In the genomic region with DNA sequence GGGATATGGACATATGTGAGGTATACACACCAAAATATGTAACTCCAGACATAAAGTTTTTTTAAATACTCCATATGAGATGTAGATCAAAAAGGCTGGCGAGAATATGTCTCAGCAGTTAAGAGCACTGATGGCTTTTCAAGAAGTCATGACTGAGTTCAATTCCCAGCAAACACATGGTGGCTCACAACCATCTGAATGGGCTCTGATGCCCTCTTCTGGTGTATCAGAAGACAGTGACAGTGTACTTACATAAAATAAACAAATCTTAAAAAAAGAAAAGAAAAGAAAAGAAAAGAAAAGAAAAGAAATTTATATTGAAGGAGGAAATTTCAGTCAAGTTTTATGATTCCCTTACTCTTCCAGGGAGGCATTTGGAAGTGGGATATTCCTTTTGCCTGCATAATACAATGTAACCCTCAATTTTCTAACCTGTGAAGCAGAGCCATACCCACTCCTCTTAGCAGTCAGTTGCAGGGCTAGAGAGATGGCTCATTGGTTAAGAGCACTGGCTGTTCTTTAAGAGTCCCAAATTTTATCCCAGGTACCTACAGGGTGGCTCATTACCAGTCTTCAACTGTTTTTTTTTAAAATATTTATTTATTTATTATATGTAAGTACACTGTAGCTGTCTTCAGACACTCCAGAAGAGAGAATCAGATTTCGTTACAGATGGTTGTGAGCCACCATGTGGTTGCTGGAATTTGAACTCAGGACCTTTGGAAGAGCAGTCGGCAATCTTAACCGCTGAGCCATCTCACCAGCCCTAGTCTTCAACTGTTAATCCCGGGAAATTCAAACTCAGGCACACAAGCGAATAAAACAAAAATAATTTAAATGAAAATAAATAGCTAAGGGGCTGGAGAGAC, we compare ENCODE assay signal across 8 mouse cellular contexts. TPM values are rescaled to one million over a fixed set of nuclear protein-coding genes. Genes with fewer than 3 reads are reported as not detected.
A peak's percentile ranks its signal among the peaks of the same experiment; 100 is the strongest.
DNase-seq lines count a peak whose midpoint lies in the region; ATAC-seq and TF ChIP-seq lines count a peak whose summit lies in the region.

No protein-coding gene starts in this region.

- H3K9me3 ChIP-seq in kidney, postnatal 0 days (replicated peaks; ENCODE audit: low read length): no peaks in the 10 kb centered on the region
- no peaks in the 10 kb centered on the region for H3K9me3 ChIP-seq in hindbrain, embryonic 10.5 days

- POLR2A ChIA-PET in Patski (lab: Charles Lee): interaction anchor here (0.6 to 1.2 kb wide), 3 partner anchors 18 to 245 kb away, joined by 3 to 4 read pairs (median 3); no protein-coding TSS in a partner anchor

- H3K27me3 ChIP-seq in kidney, postnatal 0 days (ENCODE audit: insufficient read depth, low read length): no peaks in the 10 kb centered on the region
- no peaks in the 10 kb centered on the region for H3K27me3 ChIP-seq in Patski
- no peaks in the 10 kb centered on the region for H3K27me3 ChIP-seq in hindbrain, embryonic 10.5 days (ENCODE audit: insufficient read depth, poor library complexity, severe bottlenecking)

- H3K4me2 ChIP-seq in kidney, postnatal 0 days (ENCODE audit: low read length): no peak overlapping the region; the same call in 1 of the 2 replicates

- no peak overlapping the region for H3K9ac ChIP-seq in kidney, postnatal 0 days (ENCODE audit: low read depth, low read length)

- H3K27ac ChIP-seq in kidney, postnatal 0 days: peak overlapping the region; percentile 90; the same call in 1 of the 2 replicates
- peak overlapping the region; percentile 23; the same call in 1 of the 2 replicates for H3K27ac ChIP-seq in hindbrain, embryonic 10.5 days

- CTCF ChIA-PET in Patski (lab: Charles Lee): interaction anchor here (1.0 kb wide), 1 partner anchor 40 kb away, joined by 3 read pairs; no protein-coding TSS in a partner anchor

- DNase-seq in kidney, postnatal 0 days (ENCODE audit: low spot score): peak; percentile 60
- no peak for DNase-seq in kidney, adult 11 months
- no peak for DNase-seq in Patski (ENCODE audit: low read depth, low spot score)
- DNase-seq in hindbrain, embryonic 10.5 days (ENCODE audit: low spot score): no peak
- DNase-seq in urinary bladder, postnatal 36 days (ENCODE audit: low spot score in 2 of 2): no peak
- no peak for DNase-seq in left cerebral cortex, adult 8-10 months (ENCODE audit: low spot score in 2 of 2)
- no peak for DNase-seq in heart, postnatal 25 days (ENCODE audit: low spot score)

- no peak overlapping the region for H3K4me3 ChIP-seq in kidney, postnatal 0 days (replicated peaks; ENCODE audit: low read depth, low read length)
- H3K4me3 ChIP-seq in hindbrain, embryonic 10.5 days: 0 out of 2 replicates have a peak overlapping the region, but pooled peaks have one; percentile 16

- WGBS in kidney, postnatal 0 days: 7% methylated on average over 6 of the region's 6 CpGs
- WGBS in hindbrain, embryonic 10.5 days: 18% methylated on average over 6 of the region's 6 CpGs

- ATAC-seq in kidney, postnatal 0 days (replicated peaks; ENCODE audit: low FRiP score, low read depth): no peak
- no peak for ATAC-seq in Patski
- peak; percentile 38 for ATAC-seq in megakaryocyte progenitor cell, adult 5-6 weeks (replicated peaks; ENCODE audit: poor library complexity)

- H3K4me1 ChIP-seq in kidney, postnatal 0 days (replicated peaks; ENCODE audit: insufficient read depth, low read length): peaks cover 8% of the 10 kb centered on the region; the same call in 1 of the 2 replicates
- H3K4me1 ChIP-seq in hindbrain, embryonic 10.5 days (replicated peaks): peaks cover 18% of the 10 kb centered on the region

- in situ Hi-C loops in Patski (cut with MboI; ENCODE audit: low pct_unique_long_range_greater_than_20kb): loop anchor here (10.0 kb wide), 1 partner anchor 184 kb away; no protein-coding TSS in a partner anchor

- intact Hi-C loops in heart, postnatal 25 days (cut with DNase I): loop anchor here (2.0 kb wide), 1 partner anchor 56 kb away; a partner anchor contains a TSS

- TF ChIP-seq CTCF in kidney, postnatal 0 days (IDR thresholded peaks at IDR 0.05; ENCODE audit: low read depth): peak; percentile 68
- peak; percentile 53 for TF ChIP-seq CTCF in Patski (IDR thresholded peaks at IDR 0.05)

- H3K36me3 ChIP-seq in kidney, postnatal 0 days (ENCODE audit: insufficient read depth, low read length): no peaks in the 10 kb centered on the region
- no peaks in the 10 kb centered on the region for H3K36me3 ChIP-seq in hindbrain, embryonic 10.5 days

RNA-seq across cellular contexts. Expression of a gene that starts 5.1 kb away (rescaled TPM):
- polyA plus RNA-seq in kidney, postnatal 0 days (2015; fragmentation: Nextera tagmentation; extraction: Ambion mirVana): 38.1 and 39.0 TPM in 2 replicates
- polyA plus RNA-seq in Patski (2021): 19.1 TPM
- polyA plus RNA-seq in hindbrain, embryonic 10.5 days (2016; fragmentation: Nextera tagmentation; extraction: Ambion mirVana): 60.9 and 62.1 TPM in 2 replicates
- 40.5 and 42.1 TPM in 2 replicates for total RNA-seq in megakaryocyte progenitor cell, adult 5-6 weeks (2015)
- 34.1 and 72.2 TPM in 2 replicates for total RNA-seq in megakaryocyte progenitor cell, adult 5-6 weeks (2017)
- total RNA-seq in left cerebral cortex, adult 8-10 months (2022): 10 to 100 TPM; 15.7 to 22.4 (median 20.4) TPM
- 10 to 100 TPM; 30.2 TPM for total RNA-seq in heart, postnatal 25 days (2021)

RNA-seq across cellular contexts. Expression of a gene that starts 7.7 kb away (rescaled TPM):
- polyA plus RNA-seq in kidney, postnatal 0 days (2015; fragmentation: Nextera tagmentation; extraction: Ambion mirVana): 21.9 and 24.3 TPM in 2 replicates
- 14.0 TPM for polyA plus RNA-seq in Patski (2021)
- polyA plus RNA-seq in hindbrain, embryonic 10.5 days (2016; fragmentation: Nextera tagmentation; extraction: Ambion mirVana): 42.5 and 45.3 TPM in 2 replicates
- 13.9 and 14.3 TPM in 2 replicates for total RNA-seq in megakaryocyte progenitor cell, adult 5-6 weeks (2015)
- total RNA-seq in megakaryocyte progenitor cell, adult 5-6 weeks (2017): 18.7 and 29.3 TPM in 2 replicates
- total RNA-seq in left cerebral cortex, adult 8-10 months (2022): 10 to 100 TPM; 18.9 to 24.7 (median 20.2) TPM
- 10 to 100 TPM; 10.5 to 11.5 TPM for total RNA-seq in heart, postnatal 25 days (2021)

RNA-seq across cellular contexts. Expression of a gene that starts 34.1 kb away (rescaled TPM):
- 2.4 and 3.0 TPM in 2 replicates for polyA plus RNA-seq in kidney, postnatal 0 days (2015; fragmentation: Nextera tagmentation; extraction: Ambion mirVana)
- polyA plus RNA-seq in Patski (2021): not detected
- polyA plus RNA-seq in hindbrain, embryonic 10.5 days (2016; fragmentation: Nextera tagmentation; extraction: Ambion mirVana): 0.77 and 0.96 TPM in 2 replicates
- total RNA-seq in megakaryocyte progenitor cell, adult 5-6 weeks (2015): not detected in 2 replicates
- 1.0 and 1.3 TPM in 2 replicates for total RNA-seq in megakaryocyte progenitor cell, adult 5-6 weeks (2017)
- 1 to 10 TPM; 1.5 to 3.3 (median 2.3) TPM for total RNA-seq in left cerebral cortex, adult 8-10 months (2022)
- 1 to 10 TPM in 1 of 2 experiments, under 1 TPM in 1; 0.57 to 1.1 TPM for total RNA-seq in heart, postnatal 25 days (2021)

RNA-seq across cellular contexts. Expression of a gene that starts 57.0 kb away (rescaled TPM):
- 87.7 and 89.4 TPM in 2 replicates for polyA plus RNA-seq in kidney, postnatal 0 days (2015; fragmentation: Nextera tagmentation; extraction: Ambion mirVana)
- 35.5 TPM for polyA plus RNA-seq in Patski (2021)
- 136 and 142 TPM in 2 replicates for polyA plus RNA-seq in hindbrain, embryonic 10.5 days (2016; fragmentation: Nextera tagmentation; extraction: Ambion mirVana)
- total RNA-seq in megakaryocyte progenitor cell, adult 5-6 weeks (2015): 64.7 and 66.5 TPM in 2 replicates
- total RNA-seq in megakaryocyte progenitor cell, adult 5-6 weeks (2017): 64.0 and 69.7 TPM in 2 replicates
- 10 to 100 TPM; 40.1 to 43.4 (median 41.4) TPM for total RNA-seq in left cerebral cortex, adult 8-10 months (2022)
- total RNA-seq in heart, postnatal 25 days (2021): 10 to 100 TPM; 26.1 to 27.9 TPM
